Mouse (Mus musculus): ENCODE measurements around the gene Dgkd. TPM values are rescaled to one million over a fixed set of nuclear protein-coding genes. Genes with fewer than 3 reads are reported as not detected.
"Not testable (repeated sequence)": the region's sequence is repeated elsewhere in the genome, so short reads cannot be mapped to it uniquely, and the experiment has no call there.

The Dgkd gene
- total RNA-seq (2021): 10 to 100 TPM; 35.1 to 46.8 TPM
- long read RNA-seq, experiment 1, full-length matches to known transcripts: 18 of 42 reads
- long read RNA-seq, experiment 1, partial matches to known transcripts: 19 of 42 reads
- long read RNA-seq, experiment 1, other reads (novel, unspliced or antisense): 5 of 42 reads
- long read RNA-seq, experiment 2, full-length matches to known transcripts: 9 of 16 reads
- long read RNA-seq, experiment 2, partial matches to known transcripts: 4 of 16 reads
- long read RNA-seq, experiment 2, other reads (novel, unspliced or antisense): 3 of 16 reads

GRCm38 (mm10) chr1:87852892-87853600 is at the start of gene Dgkd:
Gene Dgkd, plus strand, starts transcription at chr1:87853287.
- DNase-seq: peak; percentile 68 to 78

DNA sequence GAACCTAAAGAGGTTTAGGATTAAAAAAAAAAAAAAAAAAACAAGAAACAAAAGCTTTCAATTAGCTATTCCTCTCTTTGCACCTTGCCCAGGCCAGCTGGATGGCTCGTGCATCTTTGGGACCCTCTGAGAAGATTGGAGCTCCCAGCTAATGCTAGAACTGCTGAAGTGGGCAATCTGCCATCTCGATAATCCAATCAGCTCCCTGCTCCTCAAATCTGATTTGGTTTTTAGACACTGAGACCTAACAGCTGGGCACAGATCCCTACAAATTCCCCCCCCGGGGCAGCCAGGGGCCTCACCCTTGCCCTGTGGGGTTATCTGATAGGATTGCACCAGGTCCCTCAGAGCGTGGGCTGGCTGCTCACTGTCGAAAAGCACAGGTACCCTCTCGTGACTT is 49.5 kb upstream of the Dgkd start, which contains the start of gene Sag:
Sag (plus strand) TSS at position 105 of the 400 bp plus-strand sequence.
- DNase-seq: no peak

GRCm38 (mm10) chr1:87807751-87808150 is 45.3 kb upstream of the Dgkd start:
- DNase-seq: no peak

DNA sequence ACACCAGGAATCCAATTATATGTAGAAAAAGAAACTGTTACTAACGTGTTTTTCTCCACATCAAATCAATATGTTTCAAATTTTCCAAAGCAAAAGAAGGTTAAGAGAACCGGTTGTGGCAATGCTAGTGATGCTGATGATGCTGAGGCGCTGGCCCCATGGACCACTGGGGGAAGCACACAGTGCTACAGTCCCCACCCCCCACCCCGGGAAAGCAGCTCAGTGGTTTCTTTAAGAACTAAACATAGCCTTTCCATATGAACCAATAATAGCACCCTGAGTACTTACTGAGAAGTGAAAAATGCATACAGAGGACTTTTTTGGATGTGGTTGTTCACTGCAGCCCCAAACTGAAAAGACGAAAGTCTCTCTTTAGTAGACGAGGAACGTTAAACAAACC is 41.7 kb upstream of the Dgkd start:
- DNase-seq: no peak

- DNase-seq: no peak
Measured at GRCm38 (mm10) chr1:87812061-87812460, 41.0 kb upstream of the Dgkd start.

DNA sequence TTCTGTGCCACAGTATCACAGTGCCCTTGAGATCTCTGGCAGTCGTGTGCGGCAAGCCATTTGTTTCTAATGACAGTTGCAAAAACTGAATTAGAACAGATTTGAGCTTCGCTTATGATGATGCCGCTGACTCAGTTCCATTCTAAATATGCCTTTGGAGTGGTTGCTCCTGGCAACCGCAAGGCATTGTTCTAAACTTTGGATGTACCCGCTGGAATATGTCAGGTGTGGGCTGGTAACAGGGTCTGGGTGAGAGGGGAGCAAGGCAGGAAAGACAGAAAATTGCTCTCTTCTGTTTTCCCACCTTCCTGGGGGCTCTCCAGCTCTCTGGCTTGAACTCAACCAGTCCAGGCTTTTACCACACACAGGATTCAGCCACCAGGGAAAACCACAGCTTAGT is 39.9 kb upstream of the Dgkd start:
- DNase-seq: no peak

DNA sequence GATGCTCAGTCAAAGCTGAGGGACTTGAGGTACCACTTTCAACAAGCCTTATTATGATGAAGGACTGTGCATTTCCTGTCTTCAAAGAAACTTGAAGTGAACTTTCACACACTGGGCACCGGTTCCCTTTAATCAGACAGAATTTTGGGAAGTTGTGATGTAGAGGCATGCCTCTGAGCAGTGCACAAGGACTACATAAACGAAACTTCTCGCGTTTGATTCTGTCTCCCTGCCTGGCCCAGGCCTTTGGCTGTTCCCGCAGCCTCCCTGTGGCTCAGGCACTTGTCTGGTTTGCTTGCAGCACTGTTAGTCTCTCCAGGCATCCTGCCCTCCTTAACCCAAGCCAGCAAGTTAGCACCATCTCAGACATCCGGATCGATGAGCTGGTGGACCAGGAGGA is 39.4 kb upstream of the Dgkd start:
- peak in 1 of 2 experiments; percentile 44 for DNase-seq

DNA sequence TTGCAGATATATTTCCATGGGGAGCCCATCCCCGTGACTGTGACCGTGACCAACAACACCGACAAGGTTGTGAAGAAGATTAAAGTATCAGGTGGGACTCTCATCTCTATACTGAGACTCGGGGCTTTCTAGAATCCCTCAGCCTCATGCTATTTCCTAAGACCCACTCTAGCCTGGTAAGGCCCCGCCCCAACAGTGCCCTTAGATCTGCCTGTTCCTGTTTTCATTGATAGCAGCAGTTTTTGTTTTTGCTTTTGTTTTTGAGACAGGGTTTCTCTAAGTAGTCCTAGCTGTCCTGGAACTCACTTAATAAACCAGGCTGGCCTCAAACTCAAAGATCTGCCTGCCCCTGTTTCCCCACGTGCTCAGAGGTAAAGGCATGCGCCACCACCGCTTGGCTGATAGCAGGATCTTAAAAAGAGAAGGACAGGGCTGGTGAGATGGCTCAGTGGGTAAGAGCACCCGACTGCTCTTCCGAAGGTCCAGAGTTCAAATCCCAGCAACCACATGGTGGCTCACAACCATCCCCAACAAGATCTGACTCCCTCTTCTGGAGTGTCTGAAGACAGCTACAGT is 28.6 kb upstream of the Dgkd start:
- DNase-seq: no peak

DNA sequence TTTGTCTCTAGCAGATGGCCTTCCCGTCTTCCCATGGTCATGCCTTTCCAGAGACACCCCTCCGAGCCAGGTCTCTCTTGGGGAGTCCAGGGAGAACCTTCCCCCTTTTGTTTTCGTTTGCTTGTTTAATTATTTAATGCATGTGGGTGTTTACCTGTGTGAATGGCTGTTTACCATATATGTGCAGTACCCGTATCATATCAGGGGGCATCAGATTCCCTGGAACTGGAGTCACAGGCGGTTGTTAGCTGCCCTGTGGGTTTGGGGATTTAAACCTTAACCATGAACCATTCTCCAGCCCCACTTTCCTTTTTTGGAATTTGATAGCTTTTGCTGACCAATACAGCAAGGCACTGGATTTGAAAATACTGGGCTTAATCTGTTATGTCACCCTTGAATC is 27.8 kb upstream of the Dgkd start:
- DNase-seq: no peak

GRCm38 (mm10) chr1:87825991-87826390 is 27.1 kb upstream of the Dgkd start:
- no peak for DNase-seq

GRCm38 (mm10) chr1:87826474-87826873 is 26.6 kb upstream of the Dgkd start:
- DNase-seq: peak; percentile 24 to 49

DNA sequence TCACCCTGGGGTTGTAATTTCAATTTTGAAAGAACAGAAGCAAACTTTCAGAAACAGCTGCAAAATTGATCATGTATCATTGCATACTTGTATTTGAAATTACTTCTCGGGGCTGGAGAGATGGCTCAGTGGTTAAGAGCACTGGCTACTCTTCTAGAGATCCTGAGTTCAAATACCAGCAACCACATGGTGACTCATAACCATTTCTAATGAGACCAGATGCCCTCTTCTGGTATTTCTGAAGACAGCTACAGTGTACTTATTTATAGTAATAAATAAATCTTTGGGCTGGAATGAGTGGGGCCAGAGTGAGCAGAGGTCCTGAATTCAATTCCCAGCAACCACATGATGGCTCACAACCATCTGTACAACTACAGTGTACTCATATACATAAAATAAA is 25.6 kb upstream of the Dgkd start:
- not testable (repeated sequence) for DNase-seq

- peak; percentile 52 to 87 for DNase-seq
Measured at GRCm38 (mm10) chr1:87828185-87828584, 24.9 kb upstream of the Dgkd start.

DNA sequence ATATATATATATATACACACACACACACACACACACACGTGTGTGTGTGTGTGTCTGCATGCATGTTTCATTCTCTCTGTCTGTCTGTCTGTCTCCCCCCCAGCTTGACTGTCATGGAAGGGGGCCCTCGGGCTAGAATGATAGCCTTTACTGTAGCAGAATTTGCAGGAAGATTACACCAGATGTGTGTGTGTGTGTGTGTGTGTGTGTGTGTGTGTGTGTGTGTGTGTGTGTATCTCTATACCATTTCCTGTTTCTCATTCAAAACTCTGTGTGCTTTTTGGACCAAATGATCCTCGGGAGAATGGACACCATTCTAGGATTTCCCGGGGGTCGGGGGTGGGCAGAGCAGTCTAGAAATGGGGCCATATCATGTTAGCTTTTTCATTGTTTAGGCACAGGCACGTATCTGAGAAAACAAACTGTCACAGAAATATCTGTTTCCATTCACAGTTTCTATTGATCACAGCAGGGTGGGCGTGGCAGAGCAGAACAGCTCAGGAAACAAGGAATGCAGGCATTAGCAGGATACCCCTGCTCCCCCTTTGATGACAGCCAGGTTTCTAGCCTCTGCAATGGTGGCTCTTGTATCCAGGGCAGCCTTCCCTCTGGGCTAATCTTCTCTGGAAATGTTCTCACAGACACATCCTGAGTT is 24.0 kb upstream of the Dgkd start:
- no peak for DNase-seq

GRCm38 (mm10) chr1:87829621-87830211 is 23.4 kb upstream of the Dgkd start:
- DNase-seq: peak; percentile 25 to 67

DNA sequence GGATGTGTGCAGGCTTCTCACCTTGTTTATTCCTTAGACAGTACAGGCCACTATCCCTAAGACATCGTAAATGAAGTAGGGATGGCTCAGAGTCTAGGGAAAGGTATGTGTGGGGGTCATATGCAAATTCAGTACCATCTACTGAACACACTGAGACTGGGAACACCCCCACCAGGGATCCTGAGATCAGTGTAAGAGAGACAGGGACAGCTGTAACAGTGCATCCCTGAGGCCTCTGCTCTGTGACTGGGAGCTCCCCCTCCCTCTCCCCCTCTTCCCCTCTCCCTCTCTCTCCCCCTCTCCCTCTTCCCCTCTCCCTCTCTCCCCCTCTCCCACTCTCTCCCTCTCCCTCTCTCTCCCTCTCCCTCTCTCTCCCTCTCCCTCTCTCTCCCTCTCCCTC is 16.6 kb upstream of the Dgkd start:
- no peak for DNase-seq

DNA sequence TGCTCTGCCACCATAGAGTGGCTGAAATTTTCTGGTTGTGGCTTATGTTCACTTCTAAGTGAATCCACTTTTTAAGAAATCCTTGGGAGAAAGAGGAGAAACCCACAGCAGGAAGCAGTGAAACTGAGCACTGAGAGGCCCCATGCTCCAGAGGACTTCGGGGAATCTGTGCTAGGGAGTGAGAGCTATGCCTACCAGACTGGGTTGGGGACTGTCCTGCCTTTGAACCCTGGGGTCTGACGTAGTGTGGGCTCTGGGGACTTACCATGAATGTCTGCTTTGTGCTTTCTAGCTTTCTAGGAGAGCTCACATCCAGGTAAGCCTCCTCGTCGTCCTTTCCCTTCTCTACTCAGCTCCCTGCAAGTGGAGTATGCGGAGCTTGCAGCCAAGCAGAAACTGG is 16.1 kb upstream of the Dgkd start:
- DNase-seq: no peak

GRCm38 (mm10) chr1:87840411-87841208 is 12.5 kb upstream of the Dgkd start:
- no peak for DNase-seq

DNA sequence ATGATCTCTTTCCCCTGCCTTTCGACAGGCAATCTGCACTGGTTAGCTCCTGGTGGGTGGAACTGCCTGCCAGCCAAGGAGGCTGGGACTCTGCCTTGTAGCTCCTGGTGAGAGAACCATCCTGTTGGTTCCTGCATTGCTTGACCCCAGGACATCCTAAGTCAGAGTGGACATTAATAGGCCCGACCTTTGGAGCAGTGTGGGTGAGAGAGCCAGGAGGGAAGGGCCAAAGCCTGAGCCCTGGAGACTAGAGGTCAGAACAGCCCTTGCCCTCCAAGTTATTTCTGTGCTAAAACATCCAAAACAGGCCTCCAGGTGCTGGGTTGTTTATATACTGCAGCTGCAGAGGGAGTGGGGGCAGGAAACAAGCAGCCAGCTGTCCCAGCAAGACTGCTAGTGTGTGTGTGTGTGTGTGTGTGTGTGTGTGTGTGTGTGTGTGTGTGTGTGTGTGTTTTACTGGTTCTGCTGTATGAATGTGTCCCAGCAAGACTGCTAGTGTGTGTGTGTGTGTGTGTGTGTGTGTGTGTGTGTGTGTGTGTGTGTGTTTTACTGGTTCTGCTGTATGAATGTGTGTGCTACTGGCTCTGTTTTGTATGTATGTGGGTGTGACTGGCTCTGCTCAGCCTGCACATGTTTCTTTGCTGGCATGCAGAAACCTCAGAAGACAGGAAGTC is 6.1 kb upstream of the Dgkd start:
- peak; percentile 54 to 83 for DNase-seq

- no peak for DNase-seq
Measured at GRCm38 (mm10) chr1:87847475-87848168, 5.5 kb upstream of the Dgkd start.

Measured in heart, adult 18-20 months (tissue).